Mouse (Mus musculus) frontal cortex, adult 2 months (tissue): ENCODE data around the gene Ccdc170. TPM values are rescaled to one million over a fixed set of nuclear protein-coding genes. Genes with fewer than 3 reads are reported as not detected.
"Not testable (repeated sequence)": the region's sequence is repeated elsewhere in the genome, so short reads cannot be mapped to it uniquely, and the experiment has no call there.

Source experiments
- DNase-seq, 2 experiments: peaks; one replicate each; pipeline ENCODE4 v3.0.0; 2022; ENCODE audit warnings: low spot score in 1 of 2; ENCODE audit errors: extremely low spot score in 1 of 2
- polyA plus RNA-seq: library from polyadenylated mRNA; depleted of rRNA; stranded (reverse); fragments of >200 nt; gene quantifications from 2 replicates; pipeline ENCODE4 v1.2.3, GENCODE M21; 2012; rRNA removed

Gene Ccdc170
- polyA plus RNA-seq, 1 experiment, result 0.26 TPM

- DNase-seq, result peak in 1 of 2 experiments; percentile 81
Measured at GRCm38 (mm10) chr10:4598244-4598842, 116.0 kb downstream of the Ccdc170 start.

GRCm38 (mm10) chr10:4598916-4599315, 116.6 kb downstream of the Ccdc170 start:
- DNase-seq, result peak in 1 of 2 experiments; percentile 16

GRCm38 (mm10) chr10:4599591-4599990, 117.3 kb downstream of the Ccdc170 start:
- DNase-seq, result no peak

- DNase-seq, result no peak
Measured at GRCm38 (mm10) chr10:4600796-4601474, 118.6 kb downstream of the Ccdc170 start.

GRCm38 (mm10) chr10:4601612-4602011, 119.3 kb downstream of the Ccdc170 start:
- not testable (repeated sequence) for DNase-seq

- no peak for DNase-seq
Measured at GRCm38 (mm10) chr10:4602466-4602865, 120.2 kb downstream of the Ccdc170 start.

GRCm38 (mm10) chr10:4604527-4605209, 122.4 kb downstream of the Ccdc170 start:
- DNase-seq, result no peak

GRCm38 (mm10) chr10:4610234-4610633, 127.9 kb downstream of the Ccdc170 start:
- no peak for DNase-seq

GRCm38 (mm10) chr10:4611386-4612155, 129.3 kb downstream of the Ccdc170 start, which contains the start of gene Esr1:
TSS of gene Esr1 (plus strand) at chr10:4611593.
- DNase-seq, result peak in 1 of 2 experiments; percentile 19

Other genes starting within 250 kb of the Ccdc170 start
- 14.2 and 14.4 TPM in 2 replicates for gene Akap12, start 216.1 kb upstream of the Ccdc170 start, polyA plus RNA-seq
- 8.5 and 8.9 TPM in 2 replicates for gene Zbtb2, start 94.4 kb upstream of the Ccdc170 start, polyA plus RNA-seq
- gene Rmnd1, start 50.1 kb upstream of the Ccdc170 start, polyA plus RNA-seq, result 109 and 136 TPM in 2 replicates
- gene Armt1, start 50.0 kb upstream of the Ccdc170 start, polyA plus RNA-seq, result 20.9 and 23.5 TPM in 2 replicates
- 1.4 and 2.6 TPM in 2 replicates for gene Esr1, start 129.1 kb downstream of the Ccdc170 start, polyA plus RNA-seq